Mouse (Mus musculus) mouse embryonic stem cell (cell line): ENCODE measurements around the gene Acap1.
"Not testable (repeated sequence)": the region's sequence is repeated elsewhere in the genome, so short reads cannot be mapped to it uniquely, and the experiment has no call there.

Source experiments
- in situ Hi-C, 2 experiments: fragments of 300-500 bp; cut with MboI; formaldehyde crosslinking; loops; 1 replicate in 1 of 2; 3 replicates in 1 of 2; pipeline ENCODE4 v1.14.3; 2019 to 2020; ENCODE audit warnings: low sequenced_read_pairs in 2 of 2, low pct_unique_long_range_greater_than_20kb in 1 of 2, mixed read lengths in 1 of 2; ENCODE audit not compliant: unreplicated experiment in 1 of 2

Gene Acap1

DNA sequence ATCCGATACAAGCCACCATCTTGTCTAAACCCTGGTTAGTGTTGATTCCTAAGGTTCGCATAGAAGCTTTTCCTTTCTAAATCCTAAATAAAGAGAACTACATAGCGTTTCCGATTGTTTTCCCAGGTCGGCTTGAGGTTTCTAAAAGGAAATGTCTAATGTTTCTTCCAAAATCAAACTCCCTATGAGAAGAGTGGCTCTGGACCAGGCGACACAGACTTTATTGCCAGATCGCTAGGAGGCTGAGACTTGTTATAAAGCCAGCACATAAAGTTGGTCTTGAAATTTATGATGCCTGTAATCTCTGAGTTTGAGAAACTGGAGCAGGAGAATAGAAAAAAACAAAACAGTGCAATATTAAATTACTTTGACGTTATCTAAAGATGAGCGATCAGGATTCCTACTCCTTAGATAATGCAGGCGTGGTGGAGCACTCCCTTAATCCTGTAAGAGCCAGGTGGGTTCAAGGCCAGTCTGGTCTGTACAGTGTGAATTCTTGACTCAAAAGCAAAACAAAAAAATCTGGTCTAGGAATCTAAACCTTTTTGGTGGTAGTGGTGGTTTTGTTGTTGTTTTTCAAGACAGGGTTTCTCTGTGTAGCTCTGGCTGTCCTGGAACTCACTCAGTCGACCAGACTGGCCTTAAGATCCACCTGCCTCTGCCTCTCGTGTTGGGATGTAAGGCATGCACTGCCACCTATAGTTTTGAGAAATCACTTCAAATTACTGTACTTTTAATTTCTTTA, 26.8 kb upstream of the Acap1 start:
- in situ Hi-C loops, result no loop called here

DNA sequence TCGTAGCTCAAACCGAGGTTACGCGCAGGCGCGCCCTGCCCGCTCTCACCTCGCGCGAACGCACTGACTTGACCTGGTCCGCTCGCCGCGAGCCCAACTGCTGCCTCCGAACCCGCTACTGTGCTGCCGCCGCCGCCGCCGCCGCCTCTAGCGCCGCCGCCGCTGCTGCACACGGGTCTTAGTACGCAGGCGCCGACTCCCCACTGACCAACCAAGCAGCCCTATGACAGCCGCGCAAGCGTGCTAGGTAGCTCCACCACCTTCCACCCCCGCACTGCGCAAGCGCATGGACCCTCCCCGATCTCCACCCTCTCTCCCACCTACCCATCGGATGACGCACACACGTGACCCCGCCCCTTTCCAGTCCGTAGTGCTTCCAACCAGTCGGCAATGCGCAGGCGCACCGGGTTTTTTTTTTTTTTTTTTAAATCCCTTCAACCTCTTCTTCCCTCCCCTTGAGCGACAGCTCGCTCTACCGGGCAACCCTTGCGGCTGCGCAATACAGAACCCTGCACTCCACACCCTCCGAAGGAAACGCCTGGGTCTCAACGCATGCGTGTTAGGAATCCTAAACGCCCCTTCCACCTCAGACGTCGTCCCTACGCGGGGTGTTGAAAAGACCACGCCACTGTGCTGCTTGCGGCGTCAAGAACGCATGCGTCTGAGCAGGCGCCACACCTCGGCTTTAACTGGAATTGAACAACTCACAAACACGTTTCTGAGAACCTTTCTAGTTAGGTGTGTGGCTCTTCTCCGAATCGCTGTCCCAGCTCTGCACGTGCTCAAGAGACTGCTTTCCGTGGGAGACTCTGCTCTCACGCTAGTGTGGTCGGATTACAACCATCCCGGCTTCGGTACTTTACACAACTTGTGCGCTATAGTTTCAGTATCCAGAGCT, 26.0 kb upstream of the Acap1 start, which contains the start of gene Eif5a:
Gene Eif5a (minus strand): TSS at position 845 of the 898 bp plus-strand sequence.
- in situ Hi-C loops, result no loop called here

DNA sequence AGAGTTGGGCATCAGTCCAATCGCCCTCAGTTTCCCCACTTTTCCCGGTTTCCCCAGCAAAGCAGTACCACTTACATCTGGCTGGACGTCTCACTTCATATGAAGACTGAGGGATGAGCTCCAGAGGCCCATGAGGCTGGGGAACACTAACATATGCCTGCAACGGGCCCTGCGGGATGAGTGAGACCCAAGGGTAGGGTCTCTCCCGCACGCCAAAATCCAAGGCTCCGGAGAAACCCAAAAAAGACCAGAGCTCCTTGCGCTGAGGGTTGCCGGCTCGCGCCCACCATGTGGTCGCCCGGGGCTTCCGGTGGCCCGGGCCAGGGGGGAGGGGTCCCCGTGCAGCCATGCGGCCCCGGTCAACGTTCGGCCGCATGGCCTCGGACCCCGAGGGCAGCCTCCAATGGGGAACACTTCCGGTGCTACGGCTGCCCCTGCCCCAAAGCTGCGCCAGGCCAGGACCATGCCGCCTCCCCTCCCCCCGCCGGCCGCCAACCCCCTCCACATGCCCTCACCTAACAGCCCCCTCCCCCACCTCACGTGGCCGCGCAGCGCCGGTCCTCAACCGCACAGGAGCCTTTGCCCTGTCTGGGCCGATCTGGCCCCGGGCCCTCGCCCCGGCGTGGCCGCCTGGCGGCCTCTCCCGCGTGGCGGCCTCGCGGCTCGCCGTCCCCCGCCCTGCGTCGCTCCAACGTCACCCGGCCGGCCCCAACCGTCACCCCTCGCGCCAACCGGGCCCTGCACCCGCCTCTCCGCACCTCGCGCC, 25.1 kb upstream of the Acap1 start:
- in situ Hi-C loops, result no loop called here

DNA sequence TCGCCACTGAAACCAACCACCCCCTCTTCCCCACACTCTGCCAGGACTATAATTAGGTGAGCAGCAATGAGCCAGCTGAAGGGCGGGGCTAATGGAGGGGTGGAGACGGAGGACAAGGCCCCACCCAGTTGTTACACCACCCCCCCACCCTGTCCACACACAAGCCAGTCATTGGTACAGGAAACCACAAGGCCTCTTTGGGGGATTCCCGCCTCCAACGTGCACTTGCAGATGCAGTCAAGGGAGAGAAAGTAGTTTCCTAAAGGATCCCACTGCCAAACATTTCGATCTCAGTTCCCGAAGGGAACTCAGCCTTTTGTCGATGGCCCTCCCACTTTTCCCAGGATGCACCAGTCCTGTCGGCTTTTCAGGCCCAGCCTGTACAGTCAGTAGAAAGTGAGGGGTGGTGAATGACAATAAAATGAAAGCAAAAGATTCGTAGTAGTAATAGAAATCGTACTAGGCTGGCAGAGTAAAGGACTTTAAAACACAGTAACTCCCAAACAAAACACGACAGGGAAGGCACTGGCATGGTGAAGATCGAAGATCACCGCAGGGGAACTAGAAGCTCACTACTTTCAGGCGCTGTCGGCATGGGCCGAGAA, 24.4 kb upstream of the Acap1 start:
- in situ Hi-C loops, result no loop called here

DNA sequence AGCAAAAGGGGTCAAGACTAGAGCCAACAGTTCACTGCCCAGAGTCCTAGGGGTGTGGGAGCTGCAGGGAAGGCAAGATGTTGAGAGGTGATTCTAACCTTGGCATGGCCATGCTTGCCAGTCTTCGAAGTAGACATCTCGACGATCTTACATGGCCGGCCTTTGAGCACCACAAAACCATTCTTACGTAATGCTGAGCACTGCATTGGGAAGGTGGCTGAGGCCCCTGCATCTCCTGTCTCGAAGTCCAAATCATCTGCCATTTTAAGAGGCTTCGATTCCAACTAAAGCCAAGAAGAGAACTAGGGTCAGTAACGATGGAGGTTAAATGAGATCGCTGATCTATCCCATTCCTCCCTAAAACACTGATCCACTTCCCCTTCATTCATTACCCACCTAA, 23.7 kb upstream of the Acap1 start:
- in situ Hi-C loops, result no loop called here

DNA sequence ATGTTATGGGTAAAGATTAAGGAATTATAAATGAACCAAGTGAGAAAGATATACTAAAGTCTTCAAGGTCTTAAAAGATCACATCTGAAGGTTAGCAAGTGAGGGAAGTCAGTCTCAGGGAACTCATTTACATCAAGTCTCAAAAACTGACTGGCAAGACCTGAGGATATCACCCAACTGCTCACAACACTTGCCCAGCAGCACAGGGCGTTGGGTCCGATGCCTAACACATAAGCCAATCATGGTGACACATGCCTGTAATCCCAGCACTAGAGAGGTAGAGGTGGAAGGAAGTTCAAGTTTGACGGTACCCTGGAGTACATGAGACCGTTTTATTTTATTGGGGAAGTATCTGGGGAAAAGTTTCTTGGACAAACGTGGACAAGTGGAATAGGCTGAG, 22.8 kb upstream of the Acap1 start:
- in situ Hi-C loops, result no loop called here

DNA sequence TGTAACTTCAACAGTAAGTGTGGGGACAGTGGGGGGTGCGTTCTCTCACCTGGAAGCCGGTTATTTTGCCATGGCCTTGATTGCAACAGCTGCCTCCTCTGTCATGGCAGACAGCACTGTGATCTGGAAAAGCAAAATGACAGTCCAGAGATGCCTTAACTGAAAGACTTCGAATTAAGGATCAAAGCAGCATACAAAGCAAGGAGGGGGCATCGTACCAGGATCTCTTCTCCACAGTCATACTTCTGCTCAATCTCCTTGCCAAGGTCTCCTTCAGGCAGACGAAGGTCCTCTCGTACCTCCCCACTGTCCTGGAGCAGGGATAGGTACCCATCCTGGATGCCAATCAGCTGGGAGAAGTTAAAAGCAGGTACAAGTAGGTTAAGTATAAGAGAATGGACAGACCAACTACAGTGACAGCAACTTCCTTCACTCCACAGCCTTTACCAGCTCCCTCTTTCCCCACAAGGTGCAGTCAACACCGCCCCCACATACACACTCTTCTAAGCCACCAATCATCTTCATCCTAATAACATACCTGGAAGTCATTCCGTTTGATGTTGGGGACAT, 22.1 kb upstream of the Acap1 start:
- in situ Hi-C loops, result no loop called here

DNA sequence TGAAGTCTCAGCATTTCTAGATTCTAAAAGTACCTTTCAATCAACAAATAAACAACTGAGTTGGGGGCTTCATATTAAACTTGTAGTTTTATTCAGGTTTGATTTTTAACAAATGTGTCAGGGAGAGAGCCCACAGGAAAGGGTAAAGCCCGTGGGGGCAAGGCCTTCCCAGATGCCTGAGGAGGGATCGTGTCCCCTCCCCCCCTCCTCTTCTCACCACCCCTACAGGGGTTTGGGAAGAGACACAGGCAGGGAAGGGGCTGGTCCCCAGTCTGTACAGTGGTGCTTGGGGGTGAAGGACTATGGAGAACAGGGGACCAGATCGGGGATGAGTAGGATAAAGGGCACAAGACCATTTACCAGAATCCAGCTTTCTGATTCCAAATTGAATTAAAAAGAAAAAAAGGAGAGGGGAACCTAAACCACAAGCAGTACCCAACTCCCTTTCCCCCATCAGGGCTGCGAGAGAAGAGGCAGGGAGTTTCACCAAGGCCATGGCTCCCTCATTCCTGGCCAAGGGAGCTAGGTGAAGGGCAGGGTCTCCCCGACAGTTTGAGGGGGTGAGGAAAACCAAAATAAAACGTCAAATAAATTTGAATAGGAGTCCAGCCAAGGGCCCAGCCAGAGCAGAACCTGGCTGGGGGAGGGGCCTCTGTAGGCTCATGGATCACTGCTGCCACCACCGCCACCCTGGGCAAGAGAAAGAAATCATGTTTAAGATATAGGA, 21.5 kb upstream of the Acap1 start:
- in situ Hi-C loops, result not testable (repeated sequence)

DNA sequence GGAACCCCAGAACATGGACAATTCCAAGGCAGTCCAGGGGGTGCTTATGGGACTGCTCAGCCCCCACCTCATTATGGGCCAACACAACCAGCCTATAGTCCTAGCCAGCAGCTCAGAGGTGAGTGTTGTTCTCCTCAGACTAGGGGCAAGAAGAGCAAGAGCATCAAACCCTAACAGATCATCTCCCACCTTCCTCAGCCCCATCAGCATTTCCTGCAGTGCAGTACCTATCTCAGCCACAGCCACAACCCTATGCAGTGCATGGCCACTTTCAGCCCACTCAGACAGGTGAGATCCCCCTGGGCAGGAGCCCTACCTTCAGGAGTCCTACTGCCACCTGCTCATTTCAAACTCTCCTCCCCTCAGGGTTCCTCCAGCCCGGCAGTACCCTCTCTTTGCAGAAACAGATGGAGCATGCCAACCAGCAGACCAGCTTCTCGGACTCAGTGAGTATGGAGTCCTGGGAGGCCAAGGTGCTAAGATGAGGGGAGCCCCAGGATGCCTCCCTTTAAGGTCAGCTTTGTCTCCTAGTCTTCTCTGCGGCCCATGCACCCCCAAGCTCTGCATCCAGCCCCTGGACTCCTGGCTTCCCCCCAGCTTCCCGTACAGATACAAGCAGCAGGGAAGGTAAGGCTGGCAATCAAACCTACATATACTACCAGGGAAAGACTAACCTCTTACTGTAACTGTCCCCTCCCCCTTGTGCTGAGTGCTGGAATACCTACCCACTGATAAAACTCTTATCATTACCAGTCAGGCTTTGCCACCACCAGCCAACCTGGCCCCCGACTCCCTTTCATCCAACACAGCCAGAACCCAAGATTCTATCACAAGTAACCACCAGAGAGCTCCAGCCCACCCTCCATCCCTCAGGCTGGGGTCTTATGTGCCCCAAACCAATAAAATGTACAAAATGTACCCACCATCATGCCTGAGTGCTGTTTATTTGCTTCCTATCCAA, 20.6 kb upstream of the Acap1 start:
- in situ Hi-C loops, result no loop called here

DNA sequence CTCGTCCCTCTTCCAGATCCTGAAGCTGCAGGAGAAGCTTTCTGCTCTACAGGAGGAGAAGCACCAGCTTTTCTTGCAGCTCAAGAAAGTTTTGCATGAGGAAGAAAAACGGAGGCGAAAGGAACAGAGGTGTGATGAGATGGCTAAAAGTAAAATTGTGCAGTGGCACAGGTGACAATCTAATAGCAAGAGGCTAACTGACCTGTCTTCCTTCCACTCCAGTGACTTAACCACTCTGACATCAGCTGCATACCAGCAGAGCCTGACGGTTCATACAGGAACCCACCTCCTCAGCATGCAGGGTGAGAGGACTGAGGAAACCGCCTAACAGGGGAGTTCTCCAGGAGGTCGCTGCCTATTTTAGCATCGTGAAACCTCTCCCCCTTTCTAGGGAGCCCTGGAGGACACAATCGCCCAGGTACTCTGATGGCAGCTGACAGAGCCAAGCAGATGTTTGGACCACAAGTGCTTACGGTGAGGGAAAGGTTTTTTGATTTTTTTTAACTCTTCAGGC, 19.6 kb upstream of the Acap1 start:
- in situ Hi-C loops, result no loop called here

DNA sequence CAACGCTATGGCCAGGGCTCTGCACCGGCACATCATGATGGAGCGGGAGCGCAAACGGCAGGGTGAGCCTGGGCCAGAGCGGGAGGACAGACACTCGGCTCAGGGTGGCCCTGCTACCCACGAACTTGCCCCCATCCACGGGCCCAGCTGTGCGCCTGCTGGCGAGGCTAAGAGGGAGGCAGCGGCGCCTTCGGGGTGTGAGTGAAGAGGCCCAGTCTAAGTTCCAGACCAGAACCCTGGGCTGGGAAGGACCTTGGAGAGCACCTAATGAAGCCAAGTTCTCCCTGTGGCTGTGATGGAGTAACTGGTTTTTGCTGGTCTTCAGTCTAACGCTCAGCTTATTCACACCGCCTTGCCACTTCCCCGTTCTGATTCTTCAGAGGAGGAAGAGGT, 19.0 kb upstream of the Acap1 start:
- in situ Hi-C loops, result no loop called here

DNA sequence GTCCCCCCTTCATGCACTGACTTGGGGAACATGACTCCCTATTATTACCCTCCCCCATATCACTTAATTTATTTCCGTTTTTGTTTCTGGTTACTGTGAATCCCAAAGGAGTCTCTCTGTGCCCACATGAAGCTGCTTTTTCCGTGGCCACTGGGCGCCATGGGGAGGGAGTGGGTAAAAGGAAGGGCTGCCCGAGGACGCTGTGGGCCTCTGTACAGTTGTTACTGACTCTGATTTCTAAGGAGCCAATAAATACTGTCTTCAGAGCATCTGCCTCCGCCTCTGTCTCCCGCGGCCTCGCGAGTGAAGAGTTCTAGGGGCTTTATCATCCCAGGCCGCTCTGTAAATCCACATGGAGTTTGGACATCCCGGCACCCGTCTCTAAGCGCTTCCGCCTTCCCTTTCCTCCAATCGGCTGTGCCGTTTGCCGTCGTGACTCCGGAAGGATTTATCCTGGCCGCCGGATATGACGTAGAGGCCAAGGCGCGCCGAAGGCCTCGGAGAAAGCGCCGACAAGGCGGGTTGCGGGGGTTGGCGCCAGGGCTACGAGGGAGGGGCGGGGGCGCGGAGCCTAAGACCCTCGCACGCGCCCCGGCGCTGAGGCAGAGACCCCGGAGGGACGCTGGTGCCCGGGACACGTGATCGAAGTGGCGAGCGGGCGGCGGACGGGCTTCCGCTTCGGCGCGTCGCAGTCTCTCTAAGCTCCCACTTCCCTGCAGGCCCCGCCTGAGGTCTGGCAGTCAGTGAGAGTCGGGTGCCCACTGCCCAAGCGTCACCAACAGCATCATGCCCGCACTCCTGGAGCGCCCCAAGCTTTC, 18.4 kb upstream of the Acap1 start, which contains the start of gene Gps2:
Gene Gps2 (plus strand): TSS at position 335 of the 818 bp plus-strand sequence.
- in situ Hi-C loops, result no loop called here

DNA sequence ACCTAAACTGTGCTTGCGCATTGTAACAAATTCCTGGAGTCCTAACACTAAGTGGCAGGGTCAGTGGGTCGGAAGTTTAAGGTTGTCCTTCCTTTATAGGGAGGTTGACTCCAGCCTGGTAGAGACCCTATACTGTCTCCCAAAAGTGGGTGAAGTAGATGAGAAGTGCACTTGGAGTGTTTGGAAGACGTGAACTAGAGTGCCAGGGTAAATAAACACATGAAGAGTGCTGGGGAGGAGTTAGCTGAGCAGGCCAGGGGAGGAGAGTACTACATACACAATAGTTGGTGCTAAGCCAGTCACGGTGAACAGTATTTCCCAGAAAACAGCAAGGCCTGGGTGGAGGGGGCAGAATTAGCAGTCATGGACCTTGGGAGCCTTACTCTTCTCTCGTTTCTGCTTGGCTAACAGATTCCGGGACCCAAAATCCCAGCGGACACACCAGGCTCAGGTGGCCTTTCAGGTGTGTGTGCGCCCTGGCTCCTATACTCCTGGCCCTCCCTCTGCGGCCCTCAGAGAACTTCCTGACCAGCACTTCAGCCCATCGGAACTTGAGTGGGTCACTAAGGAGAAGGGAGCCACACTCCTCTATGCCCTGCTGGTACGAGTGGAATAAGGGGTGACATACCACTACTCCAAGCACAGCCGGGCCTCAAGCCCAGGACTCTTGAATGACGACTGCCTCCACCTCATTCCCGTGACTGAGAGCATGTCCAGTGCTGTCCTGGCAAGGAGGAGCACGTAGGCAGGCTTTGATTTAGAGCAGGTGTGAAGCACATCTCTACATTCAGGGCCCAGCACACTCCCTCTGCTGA, 17.6 kb upstream of the Acap1 start:
- in situ Hi-C loops, result no loop called here

DNA sequence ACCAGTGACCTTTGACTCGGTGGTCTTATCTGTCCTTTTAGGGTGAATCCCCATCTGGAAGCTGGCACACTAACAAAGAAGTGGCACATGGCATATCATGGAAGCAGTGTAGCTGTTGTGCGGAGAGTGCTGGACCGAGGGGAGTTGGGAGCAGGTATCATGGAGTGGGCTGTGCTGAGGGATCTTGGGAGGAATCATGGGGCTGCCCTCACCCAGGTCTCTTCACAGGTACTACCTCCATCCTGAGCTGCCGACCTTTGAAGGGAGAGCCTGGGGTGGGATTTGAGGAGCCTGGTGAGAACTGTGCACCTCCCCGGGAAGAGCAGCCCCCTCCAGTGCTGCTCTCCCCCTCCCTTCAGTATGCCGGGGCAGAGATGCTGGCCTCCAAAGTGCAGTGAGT, 16.4 kb upstream of the Acap1 start:
- in situ Hi-C loops, result no loop called here
